Mouse (Mus musculus): ENCODE data around the gene Mmp8. TPM values are rescaled to one million over a fixed set of nuclear protein-coding genes. Genes with fewer than 3 reads are reported as not detected.

Gene Mmp8
- 0.28 TPM for total RNA-seq (2023)

DNA sequence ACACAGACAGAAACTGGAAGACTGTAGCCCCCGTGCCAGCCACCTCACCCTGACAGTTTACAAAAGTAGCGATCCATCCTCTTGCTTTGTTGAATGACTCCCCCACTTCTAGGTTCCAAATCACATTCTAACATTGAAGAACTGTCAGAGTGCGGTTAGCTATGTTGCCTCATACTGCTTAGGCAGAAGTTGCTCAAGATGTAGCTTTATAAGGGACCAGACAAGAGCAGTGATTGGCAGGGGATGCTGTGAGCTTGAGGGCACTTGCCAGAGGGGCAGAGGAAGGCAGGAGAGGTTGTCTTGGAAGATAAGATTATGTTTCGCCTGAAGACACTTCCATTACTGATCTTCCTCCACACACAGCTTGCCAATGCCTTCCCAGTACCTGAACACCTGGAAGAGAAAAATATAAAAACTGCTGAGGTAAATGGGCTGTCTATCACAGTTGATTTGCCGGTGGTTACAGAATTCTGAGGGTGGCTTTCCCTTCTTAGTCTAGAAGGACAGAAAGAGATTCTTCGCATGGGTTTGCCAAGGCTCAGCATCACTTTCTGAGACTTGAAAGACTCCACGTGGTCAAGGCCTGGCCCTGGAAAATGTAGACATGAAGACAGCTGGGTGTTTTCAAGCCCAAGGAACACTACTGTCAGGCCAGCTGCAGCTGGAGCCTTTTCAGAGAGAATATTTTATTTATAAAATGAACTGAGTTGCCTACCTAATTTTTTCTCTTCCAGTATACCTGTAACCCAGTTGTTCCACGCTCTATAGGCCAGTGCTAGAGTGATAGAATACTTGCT, at the start of gene Mmp8:
Mmp8 (plus strand) TSS at position 236 of the 797 bp plus-strand sequence.

DNA sequence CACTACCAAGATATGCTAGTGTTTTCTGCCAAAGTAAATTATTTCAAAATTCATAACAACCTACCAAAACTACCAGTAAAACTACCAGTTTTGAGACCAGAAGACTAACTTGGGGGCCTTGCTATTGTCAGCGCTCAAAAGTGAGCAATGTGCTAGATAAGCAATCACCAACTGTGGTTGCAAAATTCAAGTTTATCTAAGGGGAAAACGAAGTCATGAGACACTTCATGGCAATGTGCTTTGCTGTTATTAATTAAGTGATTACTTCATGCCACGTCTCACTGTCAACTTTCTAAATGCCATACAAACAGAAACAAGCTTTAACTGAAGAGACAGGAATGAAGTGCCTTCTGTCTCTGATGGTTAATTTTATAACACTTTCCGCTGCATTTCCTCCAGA, 12.9 kb downstream of the Mmp8 start, which contains the start of gene Mmp27:
Mmp27 (plus strand) TSS at position 235 of the 400 bp plus-strand sequence.

Other genes starting within 250 kb of the Mmp8 start
- gene Mmp12, start 214.1 kb upstream of the Mmp8 start, total RNA-seq (2023): 2.4 TPM
- gene Mmp1b, start 170.4 kb upstream of the Mmp8 start, total RNA-seq (2023): not detected
- not detected for gene Mmp3, start 112.6 kb upstream of the Mmp8 start, total RNA-seq (2023)
- not detected for gene Mmp10, start 56.1 kb upstream of the Mmp8 start, total RNA-seq (2023)
- gene Mmp27, start 12.9 kb downstream of the Mmp8 start, total RNA-seq (2023): not detected
- not detected for gene Mmp20, start 69.8 kb downstream of the Mmp8 start, total RNA-seq (2023)
- not detected for gene Mmp7, start 133.6 kb downstream of the Mmp8 start, total RNA-seq (2023)
- 82.6 TPM for gene Tmem123, start 205.6 kb downstream of the Mmp8 start, total RNA-seq (2023)